Mouse (Mus musculus): Measurements from ENCODE around the gene Gfpt1. TPM values are rescaled to one million over a fixed set of nuclear protein-coding genes. Genes with fewer than 3 reads are reported as not detected.
A peak's percentile ranks its signal among the peaks of the same experiment; 100 is the strongest.

Gene Gfpt1
- polyA plus RNA-seq, 1 experiment from 2014 or later: 10.8 TPM

DNA sequence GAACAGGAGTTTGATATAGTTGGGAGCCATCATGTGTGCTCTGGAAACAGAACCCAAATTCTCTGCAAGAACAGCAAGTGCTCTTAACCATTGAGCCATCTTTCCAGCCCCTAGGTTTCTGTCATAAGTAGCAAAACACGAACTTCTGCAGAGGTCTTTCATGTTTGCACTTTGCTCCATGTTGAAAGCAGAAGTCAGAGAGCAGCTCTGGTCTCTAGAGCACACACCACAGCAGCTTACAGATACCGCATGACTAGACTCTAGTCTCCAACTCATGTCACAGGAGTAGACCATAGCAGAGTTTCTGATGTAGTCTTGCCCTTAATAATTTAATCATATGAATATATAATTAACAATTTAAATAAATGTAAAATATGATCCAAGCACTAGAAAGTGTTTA, 25.6 kb downstream of the Gfpt1 start:
- peak; percentile 11 for DNase-seq (ENCODE audit: low spot score)
- H3K36me3 ChIP-seq (ENCODE audit: insufficient read depth, low read length): peaks cover 29% of the 10 kb centered on the region; the same call in 1 of the 2 replicates

DNA sequence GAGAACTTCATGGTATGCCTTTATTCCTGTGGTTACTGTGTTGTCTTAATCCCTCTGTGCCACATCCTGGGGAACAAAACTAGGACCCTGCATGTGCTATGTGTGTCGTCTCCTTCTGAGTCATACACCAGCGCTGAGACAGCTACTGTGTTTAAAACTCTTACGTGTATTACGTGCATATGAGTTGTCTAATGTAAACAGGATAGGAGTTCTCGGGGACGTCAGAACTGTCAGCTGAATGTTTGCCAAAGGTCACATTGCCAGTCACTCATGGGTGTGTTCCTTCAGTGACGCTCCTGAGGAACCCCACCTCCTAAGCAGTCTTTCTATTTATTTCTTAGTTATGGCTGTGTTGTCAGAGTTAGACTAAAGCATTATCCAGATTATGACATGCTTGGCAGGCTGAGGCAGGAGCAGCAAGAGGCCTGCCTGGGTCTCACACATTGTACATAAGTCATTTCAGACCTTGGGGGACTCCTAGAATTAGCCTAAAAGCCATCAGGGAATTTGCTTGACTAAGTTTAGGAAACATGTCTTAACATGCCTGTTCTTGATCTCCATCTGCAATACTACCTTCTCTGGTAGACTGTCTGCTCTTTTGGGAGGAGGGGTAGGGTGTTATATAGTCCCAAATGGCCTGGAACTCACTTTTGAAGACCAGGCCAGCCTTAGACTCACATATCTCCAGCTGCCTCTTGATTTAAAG, 26.7 kb downstream of the Gfpt1 start:
- TF ChIP-seq CTCF (IDR thresholded peaks at IDR 0.05) (no peak), EP300 (IDR thresholded peaks at IDR 0.05) (peak; percentile 96)
- H3K27me3 ChIP-seq (replicated peaks; ENCODE audit: insufficient read depth, low read length): no peaks in the 10 kb centered on the region
- peaks cover 25% of the 10 kb centered on the region; the same call in 1 of the 2 replicates for H3K36me3 ChIP-seq (ENCODE audit: insufficient read depth, low read length)
- no peak overlapping the region for H3K4me2 ChIP-seq (replicated peaks; ENCODE audit: low read depth, low read length)
- 14% methylated on average over 7 of the region's 7 CpGs for WGBS
- H3K4me1 ChIP-seq (ENCODE audit: insufficient read depth, low read depth, low read length): no peaks in the 10 kb centered on the region
- H3K4me3 ChIP-seq (ENCODE audit: low read depth, low read length): no peak overlapping the region
- ATAC-seq (peak; percentile 95), DNase-seq (ENCODE audit: low spot score) (peak; percentile 86)
- no peaks in the 10 kb centered on the region for H3K9me3 ChIP-seq (ENCODE audit: low read length)
- peak overlapping the region; percentile 73 for H3K27ac ChIP-seq (ENCODE audit: low read length)
- no peak overlapping the region for H3K9ac ChIP-seq (replicated peaks; ENCODE audit: low read depth)

More for the DNA sequence above, 25.6 kb downstream of the Gfpt1 start:
- H3K27ac ChIP-seq (ENCODE audit: low read length): 0 out of 2 replicates have a peak overlapping the region, but pooled peaks have one; percentile 73
- no peak overlapping the region for H3K4me3 ChIP-seq (ENCODE audit: low read depth, low read length)
- H3K4me2 ChIP-seq (replicated peaks; ENCODE audit: low read depth, low read length): no peak overlapping the region
- H3K9me3 ChIP-seq (ENCODE audit: low read length): no peaks in the 10 kb centered on the region
- no peak for ATAC-seq
- no peak overlapping the region for H3K9ac ChIP-seq (replicated peaks; ENCODE audit: low read depth)
- 82% methylated on average over 2 of the region's 2 CpGs for WGBS
- no peaks in the 10 kb centered on the region for H3K4me1 ChIP-seq (ENCODE audit: insufficient read depth, low read depth, low read length)
- H3K27me3 ChIP-seq (replicated peaks; ENCODE audit: insufficient read depth, low read length): no peaks in the 10 kb centered on the region
- TF ChIP-seq EP300 (IDR thresholded peaks at IDR 0.05) (no peak), CTCF (IDR thresholded peaks at IDR 0.05) (no peak)

DNA sequence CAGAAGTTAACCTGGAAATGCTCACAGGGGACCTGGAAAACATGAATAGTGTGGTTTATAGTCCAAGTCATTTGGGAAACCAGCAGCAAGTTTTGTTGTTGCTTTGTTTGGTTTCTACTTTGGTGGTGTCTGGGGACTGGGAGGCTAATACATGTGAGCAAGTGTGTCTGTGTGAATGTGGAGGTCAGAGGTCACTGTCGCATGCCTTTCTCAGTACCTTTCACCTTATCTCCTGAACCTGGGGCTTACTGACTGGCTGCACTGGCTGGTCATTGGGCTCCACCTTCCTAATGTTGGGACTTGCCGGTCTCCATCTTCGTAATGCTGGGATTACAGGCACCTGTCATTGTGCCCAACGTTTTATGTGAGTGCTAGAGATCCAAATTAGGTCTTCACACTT, 28.0 kb downstream of the Gfpt1 start:
- Histone ChIP-seq H3K9ac (replicated peaks; ENCODE audit: low read depth) (no peak overlapping the region), H3K4me1 (ENCODE audit: insufficient read depth, low read depth, low read length) (no peaks in the 10 kb centered on the region), H3K36me3 (ENCODE audit: insufficient read depth, low read length) (peaks cover 19% of the 10 kb centered on the region; the same call in 1 of the 2 replicates), H3K4me2 (replicated peaks; ENCODE audit: low read depth, low read length) (no peak overlapping the region), H3K9me3 (ENCODE audit: low read length) (no peaks in the 10 kb centered on the region), H3K4me3 (ENCODE audit: low read depth, low read length) (no peak overlapping the region), H3K27ac (ENCODE audit: low read length) (no peak overlapping the region), H3K27me3 (replicated peaks; ENCODE audit: insufficient read depth, low read length) (no peaks in the 10 kb centered on the region)
- TF ChIP-seq CTCF (IDR thresholded peaks at IDR 0.05) (no peak), EP300 (IDR thresholded peaks at IDR 0.05) (no peak)
- 88% methylated on average over 4 of the region's 4 CpGs for WGBS
- DNase-seq (ENCODE audit: low spot score): no peak
- ATAC-seq: no peak

DNA sequence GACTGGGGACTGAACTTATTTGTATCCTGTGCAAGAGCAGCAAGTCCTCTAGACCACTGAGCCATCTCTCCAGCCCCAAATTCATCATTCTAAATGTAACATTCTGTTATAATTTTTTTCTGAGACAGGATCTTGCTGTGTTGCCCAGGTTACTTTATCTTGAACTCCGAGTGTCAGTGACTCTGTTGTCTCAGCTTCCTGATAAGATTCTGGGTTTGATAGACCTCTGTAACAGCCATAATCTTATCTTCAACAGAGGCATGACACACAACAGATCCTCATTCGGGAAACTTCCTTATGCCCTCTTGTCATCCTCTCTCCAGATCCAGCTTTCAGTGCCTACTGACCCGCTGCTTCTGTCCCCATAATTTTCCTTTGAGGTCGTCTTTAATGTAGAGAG, 30.1 kb downstream of the Gfpt1 start:
- no peaks in the 10 kb centered on the region for H3K27me3 ChIP-seq (replicated peaks; ENCODE audit: insufficient read depth, low read length)
- H3K9ac ChIP-seq (replicated peaks; ENCODE audit: low read depth): no peak overlapping the region
- DNase-seq (ENCODE audit: low spot score) (no peak), ATAC-seq (no peak)
- no peak for TF ChIP-seq CTCF (IDR thresholded peaks at IDR 0.05)
- TF ChIP-seq EP300 (IDR thresholded peaks at IDR 0.05): no peak
- no peak overlapping the region for H3K27ac ChIP-seq (ENCODE audit: low read length)
- H3K9me3 ChIP-seq (ENCODE audit: low read length): no peaks in the 10 kb centered on the region
- no peak overlapping the region for H3K4me2 ChIP-seq (replicated peaks; ENCODE audit: low read depth, low read length)
- H3K36me3 ChIP-seq (ENCODE audit: insufficient read depth, low read length): peaks cover 11% of the 10 kb centered on the region; the same call in 1 of the 2 replicates
- no peak overlapping the region for H3K4me3 ChIP-seq (ENCODE audit: low read depth, low read length)
- H3K4me1 ChIP-seq (ENCODE audit: insufficient read depth, low read depth, low read length): no peaks in the 10 kb centered on the region
- WGBS: 50% methylated on average over 4 of the region's 4 CpGs

DNA sequence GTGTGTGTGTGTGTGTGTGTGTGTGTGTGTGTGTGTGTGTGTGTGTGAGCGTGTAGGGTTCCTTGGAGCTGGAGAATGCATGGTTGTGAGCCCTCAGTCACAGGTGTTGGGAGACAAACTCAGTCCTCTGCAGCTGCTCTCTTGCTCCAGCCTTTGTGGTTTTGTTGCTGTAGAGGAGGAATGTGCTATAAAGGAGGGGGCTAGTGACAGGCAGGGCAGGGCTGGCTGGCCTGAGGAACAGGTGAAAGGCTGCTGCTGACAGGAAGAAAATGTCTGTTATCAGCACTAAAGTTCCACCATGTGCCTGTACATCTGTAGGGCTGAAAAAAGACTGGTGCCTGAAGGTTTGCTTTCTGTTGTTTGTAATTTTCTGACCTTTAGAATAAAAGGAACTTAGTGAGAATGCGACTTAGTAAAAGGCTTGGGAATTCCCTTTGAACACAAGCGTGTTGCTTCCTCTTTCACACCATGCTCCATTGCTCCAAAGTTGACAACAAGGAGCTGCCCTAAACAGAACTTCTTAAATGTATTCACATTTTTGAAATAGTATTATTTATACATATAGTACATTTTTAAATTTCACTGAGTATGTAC, 32.5 kb downstream of the Gfpt1 start:
- no peak overlapping the region for H3K9ac ChIP-seq (replicated peaks; ENCODE audit: low read depth)
- no peak overlapping the region for H3K27ac ChIP-seq (ENCODE audit: low read length)
- no peak overlapping the region for H3K4me3 ChIP-seq (ENCODE audit: low read depth, low read length)
- H3K27me3 ChIP-seq (replicated peaks; ENCODE audit: insufficient read depth, low read length): no peaks in the 10 kb centered on the region
- peaks cover 8% of the 10 kb centered on the region for H3K36me3 ChIP-seq (ENCODE audit: insufficient read depth, low read length)
- ATAC-seq (no peak; the same call in 1 of the 2 replicates), DNase-seq (ENCODE audit: low spot score) (peak; percentile 13)
- WGBS: 80% methylated on average over 3 of the region's 3 CpGs
- no peaks in the 10 kb centered on the region for H3K9me3 ChIP-seq (ENCODE audit: low read length)
- no peak overlapping the region for H3K4me2 ChIP-seq (replicated peaks; ENCODE audit: low read depth, low read length)
- TF ChIP-seq EP300 (IDR thresholded peaks at IDR 0.05) (no peak), CTCF (IDR thresholded peaks at IDR 0.05) (no peak)
- H3K4me1 ChIP-seq (ENCODE audit: insufficient read depth, low read depth, low read length): no peaks in the 10 kb centered on the region

DNA sequence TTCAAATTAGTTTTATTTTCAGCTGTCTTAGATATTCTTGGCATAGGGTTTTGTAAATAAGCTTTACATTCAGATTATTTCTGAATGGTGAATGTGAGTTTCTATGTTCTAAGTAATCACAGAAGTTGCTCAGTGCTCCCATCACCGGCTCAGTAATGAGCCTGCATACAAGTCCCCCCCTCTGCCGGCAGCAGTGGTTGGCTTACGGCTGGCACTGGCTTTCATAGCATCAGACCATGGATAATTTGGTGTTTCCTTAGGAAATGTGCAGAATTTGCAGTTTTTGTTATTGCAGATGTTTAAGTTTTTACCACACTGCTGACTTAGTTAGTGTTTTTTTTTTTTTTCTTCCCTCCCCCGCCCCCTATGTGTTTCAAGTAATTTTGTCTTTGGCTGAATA, 36.8 kb downstream of the Gfpt1 start:
- peaks cover 19% of the 10 kb centered on the region for H3K36me3 ChIP-seq (ENCODE audit: insufficient read depth, low read length)
- TF ChIP-seq EP300 (IDR thresholded peaks at IDR 0.05) (no peak), CTCF (IDR thresholded peaks at IDR 0.05) (no peak)
- no peak overlapping the region for H3K27ac ChIP-seq (ENCODE audit: low read length)
- DNase-seq (ENCODE audit: low spot score) (no peak), ATAC-seq (no peak)
- no peaks in the 10 kb centered on the region for H3K9me3 ChIP-seq (ENCODE audit: low read length)
- 91% methylated on average over 4 of the region's 4 CpGs for WGBS
- no peaks in the 10 kb centered on the region for H3K4me1 ChIP-seq (ENCODE audit: insufficient read depth, low read depth, low read length)
- no peak overlapping the region for H3K9ac ChIP-seq (replicated peaks; ENCODE audit: low read depth)
- H3K4me2 ChIP-seq (replicated peaks; ENCODE audit: low read depth, low read length): no peak overlapping the region
- H3K27me3 ChIP-seq (replicated peaks; ENCODE audit: insufficient read depth, low read length): no peaks in the 10 kb centered on the region
- no peak overlapping the region for H3K4me3 ChIP-seq (ENCODE audit: low read depth, low read length)

Data from lung, postnatal 0 days (tissue).